Mouse (Mus musculus): ENCODE data around the gene Rsbn1l. TPM values are rescaled to one million over a fixed set of nuclear protein-coding genes. Genes with fewer than 3 reads are reported as not detected.

Rsbn1l gene
- polyA plus RNA-seq, 2 experiments = 5.9 to 8.0 TPM

DNA sequence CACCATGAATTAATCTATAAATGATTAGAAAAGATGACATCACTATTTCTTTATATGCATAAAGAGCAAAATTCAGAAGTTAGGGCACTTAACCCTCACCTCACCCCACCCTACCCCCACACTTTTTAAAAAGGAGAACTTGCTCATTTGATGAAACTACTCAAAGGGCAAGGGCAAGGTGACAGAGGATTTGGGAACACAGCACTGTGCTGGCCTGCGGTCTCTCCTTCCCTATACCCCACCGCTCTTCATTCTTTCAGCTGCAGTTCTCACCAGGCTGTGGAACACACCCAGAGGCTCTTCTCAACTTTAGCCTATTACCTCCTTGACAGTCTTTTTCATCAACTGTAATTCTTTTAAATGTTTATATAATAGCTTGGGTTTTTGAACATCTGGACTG is 109.2 kb downstream of the Rsbn1l start:
- H3K4me1 ChIP-seq (ENCODE audit: control insufficient read depth, insufficient read depth, low read length) = 0 out of 2 replicates have a peak, but pooled peaks cover 4% of the 10 kb centered on the region
- H3K36me3 ChIP-seq (ENCODE audit: control insufficient read depth, insufficient read depth, low read length) = no peaks in the 10 kb centered on the region
- 97% methylated on average over 2 of the region's 2 CpGs for WGBS
- H3K27me3 ChIP-seq (ENCODE audit: control insufficient read depth, insufficient read depth, low read length) = no peaks in the 10 kb centered on the region
- no peak for DNase-seq (ENCODE audit: low spot score)
- ATAC-seq (ENCODE audit: low FRiP score, low read depth) = no peak
- H3K27ac ChIP-seq (replicated peaks; ENCODE audit: low read depth, low read length) = no peak overlapping the region
- TF ChIP-seq POLR2A (IDR thresholded peaks at IDR 0.05; ENCODE audit: borderline replicate concordance, extremely low read depth, insufficient read depth, insufficient read length) = no peak
- no peak overlapping the region for H3K4me2 ChIP-seq (replicated peaks; ENCODE audit: low read depth, low read length, severe bottlenecking)
- H3K9me3 ChIP-seq (ENCODE audit: control insufficient read depth, low read length) = no peaks in the 10 kb centered on the region
- H3K9ac ChIP-seq (ENCODE audit: low read depth, low read length, severe bottlenecking) = no peak overlapping the region
- H3K4me3 ChIP-seq (replicated peaks; ENCODE audit: low read length) = no peak overlapping the region

DNA sequence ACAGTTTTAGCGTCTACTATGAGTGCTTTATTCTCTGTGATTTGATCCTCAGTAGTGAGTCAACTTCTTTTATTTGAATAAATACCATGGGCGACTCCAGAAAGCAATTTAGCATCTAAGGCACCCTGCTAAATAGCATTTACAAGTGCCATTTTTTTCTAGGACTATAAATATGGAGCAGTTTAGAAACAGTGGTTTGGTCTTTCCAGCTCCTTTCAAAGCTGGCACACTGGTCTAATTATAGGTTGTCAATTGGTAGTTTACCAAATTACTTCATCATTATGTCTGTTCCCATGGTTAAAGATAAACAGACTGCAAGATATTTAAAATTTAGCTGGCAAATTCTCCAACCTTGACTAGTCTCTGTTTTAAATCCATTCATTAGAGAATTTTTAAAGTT is 112.4 kb downstream of the Rsbn1l start:
- DNase-seq (ENCODE audit: low spot score) (no peak), ATAC-seq (ENCODE audit: low FRiP score, low read depth) (no peak)
- WGBS = 32% methylated on average over 2 of the region's 2 CpGs
- H3K36me3 ChIP-seq (ENCODE audit: control insufficient read depth, insufficient read depth, low read length) = no peaks in the 10 kb centered on the region
- TF ChIP-seq POLR2A (IDR thresholded peaks at IDR 0.05; ENCODE audit: borderline replicate concordance, extremely low read depth, insufficient read depth, insufficient read length) = no peak
- no peak overlapping the region for H3K4me2 ChIP-seq (replicated peaks; ENCODE audit: low read depth, low read length, severe bottlenecking)
- H3K4me3 ChIP-seq (replicated peaks; ENCODE audit: low read length) = no peak overlapping the region
- no peak overlapping the region for H3K9ac ChIP-seq (ENCODE audit: low read depth, low read length, severe bottlenecking)
- no peak overlapping the region for H3K27ac ChIP-seq (replicated peaks; ENCODE audit: low read depth, low read length)
- no peaks in the 10 kb centered on the region for H3K9me3 ChIP-seq (ENCODE audit: control insufficient read depth, low read length)
- H3K4me1 ChIP-seq (ENCODE audit: control insufficient read depth, insufficient read depth, low read length) = no peaks in the 10 kb centered on the region
- no peaks in the 10 kb centered on the region for H3K27me3 ChIP-seq (ENCODE audit: control insufficient read depth, insufficient read depth, low read length)

DNA sequence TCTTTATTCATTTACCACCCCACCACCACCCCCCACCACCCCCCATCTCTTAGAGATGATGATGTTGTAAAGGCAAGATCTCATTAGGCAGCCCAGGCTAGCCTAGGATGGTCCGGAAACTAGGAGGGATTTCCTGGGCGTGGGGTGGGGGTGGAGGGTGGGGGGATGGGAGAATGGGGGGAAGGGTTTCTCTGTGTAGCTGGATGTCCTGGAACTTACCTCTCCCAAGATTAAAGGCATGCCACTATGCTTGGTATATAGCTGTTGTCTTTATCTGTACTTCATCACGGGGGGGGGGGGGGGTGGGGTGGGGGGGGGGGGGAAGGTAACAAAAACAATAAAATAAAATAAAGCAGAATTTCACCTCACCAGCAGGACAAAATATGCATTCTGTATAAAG is 112.8 kb downstream of the Rsbn1l start:
- H3K4me1 ChIP-seq (ENCODE audit: control insufficient read depth, insufficient read depth, low read length) = no peaks in the 10 kb centered on the region
- ATAC-seq (ENCODE audit: low FRiP score, low read depth) = no peak
- H3K27ac ChIP-seq (replicated peaks; ENCODE audit: low read depth, low read length) = no peak overlapping the region
- H3K4me2 ChIP-seq (replicated peaks; ENCODE audit: low read depth, low read length, severe bottlenecking) = no peak overlapping the region
- H3K27me3 ChIP-seq (ENCODE audit: control insufficient read depth, insufficient read depth, low read length) = no peaks in the 10 kb centered on the region
- DNase-seq (ENCODE audit: low spot score) = no peak
- H3K9ac ChIP-seq (ENCODE audit: low read depth, low read length, severe bottlenecking) = no peak overlapping the region
- no peak for TF ChIP-seq POLR2A (IDR thresholded peaks at IDR 0.05; ENCODE audit: borderline replicate concordance, extremely low read depth, insufficient read depth, insufficient read length)
- no peaks in the 10 kb centered on the region for H3K9me3 ChIP-seq (ENCODE audit: control insufficient read depth, low read length)
- H3K36me3 ChIP-seq (ENCODE audit: control insufficient read depth, insufficient read depth, low read length) = no peaks in the 10 kb centered on the region
- no peak overlapping the region for H3K4me3 ChIP-seq (replicated peaks; ENCODE audit: low read length)
- 8% methylated on average over 2 of the region's 3 CpGs for WGBS

Other genes with a start within 250 kb of the Rsbn1l start
- 8.4 and 8.6 TPM in 2 replicates for gene Phtf2, start 74.3 kb downstream of the Rsbn1l start, polyA plus RNA-seq (2012; rRNA removed)
- gene Phtf2, start 74.3 kb downstream of the Rsbn1l start, polyA plus RNA-seq (2014; fragmentation: Nextera tagmentation; extraction: Ambion mirVana) = 14.9 and 15.5 TPM in 2 replicates
- gene Tmem60, start 74.2 kb downstream of the Rsbn1l start, polyA plus RNA-seq (2012; rRNA removed) = 24.1 and 36.2 TPM in 2 replicates
- 56.3 and 58.4 TPM in 2 replicates for gene Tmem60, start 74.2 kb downstream of the Rsbn1l start, polyA plus RNA-seq (2014; fragmentation: Nextera tagmentation; extraction: Ambion mirVana)
- gene Ptpn12, start 99.5 kb upstream of the Rsbn1l start, polyA plus RNA-seq (2012; rRNA removed) = 55.5 and 67.4 TPM in 2 replicates
- 25.4 and 25.8 TPM in 2 replicates for gene Ptpn12, start 99.5 kb upstream of the Rsbn1l start, polyA plus RNA-seq (2014; fragmentation: Nextera tagmentation; extraction: Ambion mirVana)
- 2.8 and 3.0 TPM in 2 replicates for gene Gsap, start 229.9 kb upstream of the Rsbn1l start, polyA plus RNA-seq (2012; rRNA removed)
- gene Gsap, start 229.9 kb upstream of the Rsbn1l start, polyA plus RNA-seq (2014; fragmentation: Nextera tagmentation; extraction: Ambion mirVana) = 2.9 and 4.0 TPM in 2 replicates